Mouse (Mus musculus) erythroblast, embryonic 14.5 days (primary cell): ENCODE measurements around the gene Arl4a. TPM values are rescaled to one million over a fixed set of nuclear protein-coding genes. Genes with fewer than 3 reads are reported as not detected.

Experiments
- H3K27me3 ChIP-seq: 2 replicates; pipeline ENCODE4 v1.6.1; 2012; ENCODE audit warnings: inconsistent platforms; ENCODE audit not compliant: control insufficient read depth
- H3K36me3 ChIP-seq: 2 replicates; pipeline ENCODE4 v1.6.1; 2012; ENCODE audit warnings: mild to moderate bottlenecking, inconsistent platforms; ENCODE audit not compliant: control insufficient read depth
- H3K4me1 ChIP-seq: 2 replicates; pipeline ENCODE4 v1.6.1; 2012; ENCODE audit warnings: inconsistent platforms; ENCODE audit not compliant: control insufficient read depth
- H3K4me3 ChIP-seq: replicated peaks from 2 replicates; pipeline ENCODE3; 2012; ENCODE audit warnings: moderate library complexity, mild to moderate bottlenecking, inconsistent platforms
- H3K9me3 ChIP-seq: 2 replicates; pipeline ENCODE4 v1.6.1; 2012; ENCODE audit warnings: low read length, inconsistent platforms, mixed read lengths; ENCODE audit not compliant: control insufficient read depth
- GATA1 ChIP-seq: IDR thresholded peaks from 2 replicates; pipeline ENCODE4 v1.6.1; 2012; ENCODE audit warnings: low read length, inconsistent platforms, mixed read lengths
- TAL1 ChIP-seq: IDR thresholded peaks from 3 replicates; pipeline ENCODE4 v1.6.1; 2012; ENCODE audit warnings: low read length, inconsistent platforms, mixed read lengths
- polyA plus RNA-seq: library from polyadenylated mRNA; stranded (reverse); fragments of >175 nt; gene quantifications from 2 replicates; pipeline ENCODE4 v1.2.3, GENCODE M21; 2012

The Arl4a gene
- polyA plus RNA-seq, 1 experiment = 50.8 TPM

DNA sequence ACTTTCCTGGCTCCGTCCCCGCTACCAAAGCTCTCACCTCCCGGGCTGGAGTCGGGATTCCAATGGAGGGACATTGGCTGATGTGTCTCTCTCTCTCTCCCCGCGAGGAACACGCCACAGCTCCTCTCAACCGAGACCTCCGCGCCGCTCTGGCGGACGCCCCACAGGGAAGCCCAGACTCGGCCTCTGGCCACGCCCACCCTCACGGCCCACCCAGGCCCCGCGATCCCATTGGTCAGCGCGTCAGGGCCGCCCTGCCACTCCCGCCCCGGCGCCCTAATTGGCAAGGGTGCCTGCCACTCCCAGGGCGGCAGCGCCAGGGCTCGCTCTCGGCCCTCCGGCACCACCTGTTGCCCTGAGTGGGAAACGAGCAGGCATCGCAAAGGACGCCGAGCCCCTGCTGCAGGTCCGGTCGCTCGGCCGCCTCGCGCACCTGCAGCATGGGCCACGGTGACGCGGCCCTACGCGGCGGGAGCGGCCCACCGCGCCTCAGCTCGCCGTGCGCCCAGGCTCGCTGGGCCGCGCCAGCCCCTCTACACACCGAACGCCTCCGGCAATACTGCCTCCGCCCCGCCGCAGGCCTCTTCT, 505 bp downstream of the Arl4a start:
- Histone ChIP-seq H3K36me3 (peaks cover 43% of the 10 kb centered on the region), H3K27me3 (peaks cover 5% of the 10 kb centered on the region), H3K4me1 (peaks cover 42% of the 10 kb centered on the region), H3K4me3 (peak overlapping the region; percentile 98), H3K9me3 (no peaks in the 10 kb centered on the region)
- no peak for TF ChIP-seq GATA1
- no peak for TF ChIP-seq TAL1

DNA sequence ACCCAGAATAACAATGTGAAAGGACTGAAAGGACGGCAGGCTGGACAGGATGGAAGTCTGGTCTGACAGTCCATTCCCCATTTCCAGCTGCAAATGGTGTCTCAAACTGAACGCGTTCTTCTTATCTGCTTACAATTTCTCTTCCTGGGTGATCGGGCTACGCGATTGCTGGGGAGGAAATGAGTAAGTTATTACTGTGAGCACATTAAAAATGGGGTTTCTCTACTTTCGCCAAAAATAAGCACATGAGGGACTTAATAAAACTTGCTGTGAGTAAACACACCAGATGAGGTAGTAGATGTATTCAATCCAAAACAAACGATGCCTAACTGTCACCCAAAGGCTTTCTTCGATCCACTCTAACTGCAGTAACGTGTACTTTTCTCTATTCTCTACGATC, 1.2 kb downstream of the Arl4a start:
- Histone ChIP-seq H3K27me3 (peaks cover under 1% of the 10 kb centered on the region), H3K9me3 (no peaks in the 10 kb centered on the region), H3K4me1 (peaks cover 45% of the 10 kb centered on the region), H3K4me3 (peak overlapping the region; percentile 98), H3K36me3 (peaks cover 50% of the 10 kb centered on the region)
- peak; percentile 81 for TF ChIP-seq GATA1
- TF ChIP-seq TAL1 = no peak

DNA sequence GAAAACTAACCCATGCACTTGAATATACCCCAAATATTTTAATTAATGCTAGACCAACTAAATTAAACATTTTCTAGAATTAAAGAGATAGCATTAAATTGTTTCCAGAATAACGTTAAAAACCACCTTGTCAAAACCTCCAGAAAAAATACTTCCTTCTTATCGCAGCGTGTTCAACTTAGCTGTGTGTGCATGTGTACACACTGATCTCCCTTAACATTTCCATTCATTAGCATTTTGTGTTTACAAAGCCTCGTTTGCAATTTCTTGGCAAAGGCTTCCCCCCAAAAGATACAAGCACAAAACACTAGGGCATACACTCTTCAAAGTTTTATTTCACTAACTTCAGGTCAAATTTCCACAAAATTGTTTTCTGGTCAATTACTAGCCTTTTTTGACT, 2.3 kb downstream of the Arl4a start:
- H3K9me3 ChIP-seq = no peaks in the 10 kb centered on the region
- TF ChIP-seq GATA1 (no peak), TAL1 (no peak)
- H3K27me3 ChIP-seq = no peaks in the 10 kb centered on the region
- peaks cover 61% of the 10 kb centered on the region for H3K36me3 ChIP-seq
- H3K4me1 ChIP-seq = peaks cover 52% of the 10 kb centered on the region
- H3K4me3 ChIP-seq = peak overlapping the region; percentile 98

DNA sequence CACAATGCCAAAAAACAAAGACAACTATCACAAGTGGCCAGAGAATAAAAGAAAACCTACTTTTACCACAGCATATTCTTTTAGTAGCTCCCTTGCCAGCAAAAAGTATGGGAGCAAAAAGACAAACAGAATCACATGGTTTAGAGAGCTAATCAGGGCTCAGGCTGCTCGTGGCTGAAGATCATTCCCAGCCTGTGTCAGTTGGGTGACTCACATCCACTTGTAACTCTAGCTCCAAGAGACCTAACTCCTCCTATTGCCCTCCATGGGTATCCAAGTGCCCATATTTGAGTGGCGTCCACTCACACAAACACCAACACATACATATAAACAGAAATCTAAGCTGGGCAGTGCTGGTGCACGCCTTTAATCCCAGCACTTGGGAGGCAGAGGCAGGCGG, 8.6 kb downstream of the Arl4a start:
- H3K4me3 ChIP-seq = no peak overlapping the region

DNA sequence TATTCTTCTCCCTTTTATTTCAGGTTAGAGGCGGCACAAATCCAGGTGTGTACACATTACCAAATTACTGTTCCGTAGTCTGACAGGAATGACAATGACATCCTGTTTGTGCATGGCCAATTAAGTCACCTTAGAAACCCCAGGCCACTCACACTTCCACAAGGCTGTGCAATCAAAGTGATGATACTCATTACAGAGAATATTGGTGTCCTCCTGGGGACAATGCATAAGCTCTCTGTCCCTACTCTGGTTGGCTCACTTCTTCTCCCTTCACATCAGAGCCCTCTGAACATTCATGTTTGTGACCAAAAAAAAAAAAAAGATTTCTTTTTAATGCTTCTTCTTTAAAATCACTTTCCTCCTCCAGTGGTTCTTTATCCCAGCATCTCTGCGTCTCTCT, 10.0 kb downstream of the Arl4a start:
- Histone ChIP-seq H3K27me3 (no peaks in the 10 kb centered on the region), H3K4me3 (peak overlapping the region; percentile 47)

More for the DNA sequence above, 8.6 kb downstream of the Arl4a start:
- H3K4me1 ChIP-seq = peaks cover 72% of the 10 kb centered on the region
- no peaks in the 10 kb centered on the region for H3K9me3 ChIP-seq
- no peaks in the 10 kb centered on the region for H3K27me3 ChIP-seq
- peaks cover 85% of the 10 kb centered on the region for H3K36me3 ChIP-seq
- TF ChIP-seq GATA1 = no peak

DNA sequence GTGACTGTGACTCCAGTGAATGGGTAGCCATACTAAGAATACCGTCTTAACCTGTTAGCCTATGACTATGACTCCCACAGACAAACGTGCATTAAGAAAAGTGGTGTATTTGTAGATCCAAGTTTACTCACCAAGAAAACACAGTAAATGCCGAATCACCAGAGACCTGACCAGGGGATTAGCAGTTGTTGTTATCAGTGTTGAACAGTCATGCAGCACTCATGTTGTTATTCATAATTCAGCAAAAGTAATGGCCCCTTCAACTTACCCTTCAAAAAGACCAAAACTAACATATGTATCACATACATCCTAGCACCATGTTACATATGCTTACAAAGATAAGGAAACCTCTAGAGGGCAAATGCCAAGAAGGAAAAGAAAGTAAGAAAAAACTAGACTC, 10.4 kb downstream of the Arl4a start:
- Histone ChIP-seq H3K4me3 (peak overlapping the region; percentile 47), H3K4me1 (peaks cover 76% of the 10 kb centered on the region), H3K27me3 (no peaks in the 10 kb centered on the region), H3K9me3 (no peaks in the 10 kb centered on the region), H3K36me3 (peaks cover 75% of the 10 kb centered on the region)
- TF ChIP-seq GATA1 (peak; percentile 74), TAL1 (peak; percentile 83)

More for the DNA sequence above, 10.0 kb downstream of the Arl4a start:
- H3K36me3 ChIP-seq = peaks cover 79% of the 10 kb centered on the region
- H3K9me3 ChIP-seq = no peaks in the 10 kb centered on the region
- H3K4me1 ChIP-seq = peaks cover 77% of the 10 kb centered on the region
- no peak for TF ChIP-seq GATA1
- no peak for TF ChIP-seq TAL1

DNA sequence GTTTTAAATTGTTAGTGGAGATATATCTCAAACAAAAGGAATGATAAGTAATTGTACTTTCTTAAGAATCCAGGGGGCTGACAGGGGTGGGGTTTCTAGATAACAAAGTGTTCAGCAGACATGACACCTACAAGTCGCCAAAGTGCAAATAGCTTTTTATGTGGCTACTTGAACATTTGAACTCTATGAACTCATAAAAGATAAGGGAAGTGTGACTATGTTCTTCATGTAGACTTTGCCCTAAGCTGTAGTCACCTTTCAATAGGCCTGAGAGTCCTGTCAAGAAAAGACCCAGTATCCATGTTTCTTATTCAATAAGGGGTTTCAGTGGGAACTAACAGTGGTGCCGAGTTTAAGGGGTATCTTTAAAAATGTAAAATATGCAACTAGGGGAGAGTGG, 13.9 kb downstream of the Arl4a start:
- H3K36me3 ChIP-seq = peaks cover 58% of the 10 kb centered on the region
- no peaks in the 10 kb centered on the region for H3K9me3 ChIP-seq
- no peaks in the 10 kb centered on the region for H3K27me3 ChIP-seq
- H3K4me3 ChIP-seq = no peak overlapping the region
- peaks cover 67% of the 10 kb centered on the region for H3K4me1 ChIP-seq
- TF ChIP-seq TAL1 = no peak
- TF ChIP-seq GATA1 = no peak

DNA sequence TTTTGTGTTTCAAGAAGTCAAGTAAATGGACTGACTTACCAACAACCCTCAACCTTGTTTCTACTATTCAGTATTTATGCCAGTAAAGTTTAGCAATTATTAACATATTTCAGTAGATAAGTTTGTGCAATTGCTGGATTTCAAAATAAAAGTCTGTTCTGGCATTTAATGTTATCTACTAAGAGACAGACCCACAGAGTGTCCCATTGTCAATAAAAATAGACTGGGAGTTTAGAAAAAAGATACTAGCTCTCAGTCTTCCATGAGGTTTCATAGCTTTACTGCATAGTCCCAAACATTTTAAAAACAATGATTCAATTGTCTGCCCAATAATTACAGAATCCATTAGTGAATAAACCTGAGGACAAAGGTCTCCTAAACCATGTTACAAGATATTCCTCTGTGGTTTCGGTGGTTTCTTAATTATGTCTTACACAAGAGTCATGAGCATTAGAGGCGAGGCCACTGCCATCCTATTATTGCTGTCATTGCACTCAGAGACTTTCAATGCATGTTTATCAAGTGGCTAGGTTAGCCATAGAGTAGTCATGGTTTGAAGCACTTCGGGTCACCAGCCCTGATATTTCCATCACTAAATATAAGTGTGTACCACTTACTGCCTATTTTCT, 14.7 kb downstream of the Arl4a start:
- Histone ChIP-seq H3K9me3 (no peaks in the 10 kb centered on the region), H3K27me3 (no peaks in the 10 kb centered on the region), H3K4me1 (peaks cover 62% of the 10 kb centered on the region), H3K4me3 (no peak overlapping the region), H3K36me3 (peaks cover 53% of the 10 kb centered on the region)
- TF ChIP-seq GATA1 (no peak), TAL1 (no peak)

DNA sequence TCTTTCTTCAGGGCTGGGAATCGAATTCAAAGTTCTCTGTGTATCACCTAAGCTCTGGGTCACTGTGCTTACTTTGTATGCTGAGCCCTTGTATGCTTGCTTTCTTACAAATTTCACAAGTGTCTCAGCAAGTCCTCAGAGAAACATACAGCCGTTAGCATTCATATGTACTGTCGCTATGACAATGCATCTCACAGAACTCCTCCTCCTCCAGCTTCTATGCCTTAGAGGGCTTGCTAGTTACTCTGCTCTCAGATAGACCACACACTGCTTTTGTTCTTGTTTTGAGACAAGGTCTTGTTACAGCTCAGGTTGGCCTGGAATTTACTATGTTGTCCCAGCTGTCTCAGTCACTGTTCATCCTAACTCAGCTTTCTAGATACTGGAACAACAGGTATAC, 15.5 kb downstream of the Arl4a start:
- H3K4me3 ChIP-seq = no peak overlapping the region
- H3K36me3 ChIP-seq = peaks cover 49% of the 10 kb centered on the region
- TF ChIP-seq TAL1 (no peak), GATA1 (no peak)
- no peaks in the 10 kb centered on the region for H3K9me3 ChIP-seq
- H3K27me3 ChIP-seq = no peaks in the 10 kb centered on the region
- H3K4me1 ChIP-seq = peaks cover 61% of the 10 kb centered on the region
